ENCODE assay signal across 19 mouse cellular contexts in the genomic region with DNA sequence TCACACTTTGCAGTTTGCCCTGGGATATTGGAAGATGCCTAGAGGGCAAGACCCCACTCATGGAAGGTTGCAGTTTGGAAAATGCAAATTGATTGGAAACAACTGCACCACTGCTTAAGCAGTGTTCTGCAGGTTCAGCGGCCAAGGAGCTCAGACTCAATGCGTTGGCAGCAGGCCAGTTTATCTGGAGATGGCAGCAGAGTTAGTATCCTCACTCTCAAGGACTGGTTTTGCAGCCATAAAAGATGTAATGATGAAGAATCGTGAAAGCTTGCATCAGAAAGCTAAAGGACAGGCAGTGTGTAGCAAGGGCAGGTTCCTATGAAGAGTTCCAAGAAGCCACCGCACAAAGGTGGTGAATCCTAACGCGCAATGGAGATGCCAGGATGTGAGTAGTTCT. TPM values are rescaled to one million over a fixed set of nuclear protein-coding genes. Genes with fewer than 3 reads are reported as not detected.
DNase-seq lines count a peak whose midpoint lies in the region; ATAC-seq and TF ChIP-seq lines count a peak whose summit lies in the region.
"Had no signal": no experiment of that assay in that cellular context is flagged by ENCODE, and none has a peak within 500 bp of the region (broad histone marks: within the 10 kb centered on the region; RNA-seq: fewer than 3 reads in every experiment).

No protein-coding gene starts in this region.

- no peak for TF ChIP-seq CTCF in lung, embryonic 14.5 days (IDR thresholded peaks at IDR 0.05; ENCODE audit: low read depth)

- no peak overlapping the region for H3K4me2 ChIP-seq in embryonic facial prominence, embryonic 14.5 days (ENCODE audit: low read depth, low read length)
- no peak overlapping the region for H3K4me2 ChIP-seq in lung, embryonic 14.5 days
- H3K4me2 ChIP-seq: embryonic facial prominence, embryonic 15.5 days; midbrain, embryonic 12.5 days; neural tube, embryonic 12.5 days had no signal

- H3K4me1 ChIP-seq in embryonic facial prominence, embryonic 14.5 days (ENCODE audit: control insufficient read depth, insufficient read depth, low read length) = no peaks in the 10 kb centered on the region
- H3K4me1 ChIP-seq in embryonic facial prominence, embryonic 10.5 days = no peaks in the 10 kb centered on the region
- no peaks in the 10 kb centered on the region for H3K4me1 ChIP-seq in lung, embryonic 14.5 days (ENCODE audit: insufficient read depth)
- H3K4me1 ChIP-seq: embryonic facial prominence, embryonic 15.5 days; heart, embryonic 10.5 days; midbrain, embryonic 12.5 days; neural tube, embryonic 12.5 days had no signal

- 80% methylated on average over 6 of the region's 6 CpGs for WGBS in embryonic facial prominence, embryonic 14.5 days
- WGBS in embryonic facial prominence, embryonic 10.5 days = 89% methylated on average over 6 of the region's 6 CpGs
- WGBS in lung, embryonic 14.5 days = 79% methylated on average over 6 of the region's 6 CpGs

- H3K27ac ChIP-seq in embryonic facial prominence, embryonic 14.5 days (replicated peaks; ENCODE audit: low read depth, low read length) = no peak overlapping the region
- no peak overlapping the region for H3K27ac ChIP-seq in embryonic facial prominence, embryonic 10.5 days (replicated peaks)
- no peak overlapping the region for H3K27ac ChIP-seq in lung, embryonic 14.5 days (ENCODE audit: low read depth)
- H3K27ac ChIP-seq: embryonic facial prominence, embryonic 15.5 days; heart, embryonic 10.5 days; liver, embryonic 14.5 days; midbrain, embryonic 12.5 days; neural tube, embryonic 12.5 days had no signal

- H3K4me3 ChIP-seq in embryonic facial prominence, embryonic 14.5 days (ENCODE audit: low read depth, low read length) = no peak overlapping the region
- H3K4me3 ChIP-seq in embryonic facial prominence, embryonic 10.5 days = no peak overlapping the region
- no peak overlapping the region for H3K4me3 ChIP-seq in lung, embryonic 14.5 days (ENCODE audit: low read depth, low read length)
- H3K4me3 ChIP-seq: embryonic facial prominence, embryonic 15.5 days; heart, embryonic 10.5 days; midbrain, embryonic 12.5 days; neural tube, embryonic 12.5 days had no signal

- no peaks in the 10 kb centered on the region for H3K9me3 ChIP-seq in embryonic facial prominence, embryonic 14.5 days (ENCODE audit: control insufficient read depth, low read length)
- no peaks in the 10 kb centered on the region for H3K9me3 ChIP-seq in embryonic facial prominence, embryonic 10.5 days
- H3K9me3 ChIP-seq in lung, embryonic 14.5 days (ENCODE audit: low read depth, low read length) = no peaks in the 10 kb centered on the region
- H3K9me3 ChIP-seq: embryonic facial prominence, embryonic 15.5 days; heart, embryonic 10.5 days; midbrain, embryonic 12.5 days; neural tube, embryonic 12.5 days had no signal

- H3K27me3 ChIP-seq in embryonic facial prominence, embryonic 14.5 days (replicated peaks; ENCODE audit: control insufficient read depth, insufficient read depth, low read length) = no peaks in the 10 kb centered on the region
- no peaks in the 10 kb centered on the region for H3K27me3 ChIP-seq in embryonic facial prominence, embryonic 10.5 days (replicated peaks; ENCODE audit: low read depth, poor library complexity, severe bottlenecking)
- H3K27me3 ChIP-seq in lung, embryonic 14.5 days (ENCODE audit: insufficient read depth, low read length) = no peaks in the 10 kb centered on the region
- H3K27me3 ChIP-seq: embryonic facial prominence, embryonic 15.5 days; midbrain, embryonic 12.5 days; neural tube, embryonic 12.5 days had no signal

- no peaks in the 10 kb centered on the region for H3K36me3 ChIP-seq in embryonic facial prominence, embryonic 14.5 days (ENCODE audit: control insufficient read depth, insufficient read depth, low read length)
- no peaks in the 10 kb centered on the region for H3K36me3 ChIP-seq in embryonic facial prominence, embryonic 10.5 days (replicated peaks)
- H3K36me3 ChIP-seq in lung, embryonic 14.5 days (ENCODE audit: insufficient read depth) = no peaks in the 10 kb centered on the region
- H3K36me3 ChIP-seq: embryonic facial prominence, embryonic 15.5 days; heart, embryonic 10.5 days had no signal

- no peak overlapping the region for H3K9ac ChIP-seq in embryonic facial prominence, embryonic 14.5 days (ENCODE audit: low read depth, low read length)
- H3K9ac ChIP-seq in lung, embryonic 14.5 days = no peak overlapping the region
- H3K9ac ChIP-seq: embryonic facial prominence, embryonic 15.5 days; liver, embryonic 14.5 days; midbrain, embryonic 12.5 days; neural tube, embryonic 12.5 days had no signal

- peak; percentile 36 for DNase-seq in embryonic facial prominence, embryonic 14.5 days (ENCODE audit: low spot score)
- DNase-seq in embryonic facial prominence, embryonic 10.5 days (ENCODE audit: low spot score) = no peak
- DNase-seq in lung, embryonic 14.5 days = peak; percentile 63
- DNase-seq in lung, adult 18-20 months = no peak
- peak; percentile 17 for DNase-seq in NIH3T3 (ENCODE audit: low read depth)
- DNase-seq in brain, adult 2 months (ENCODE audit: low read depth, low spot score) = peak; percentile 30
- no peak for DNase-seq in yolk sac, embryonic 10.5 days (ENCODE audit: low spot score)
- DNase-seq: cerebellum, adult 8-10 months; heart, postnatal 10 days; kidney, adult 9 months; spleen, adult 18-20 months; thymus, adult 18-20 months; thymus, postnatal 4 days had no signal

- no peak for ATAC-seq in embryonic facial prominence, embryonic 14.5 days (ENCODE audit: low read depth)
- ATAC-seq in lung, embryonic 14.5 days (ENCODE audit: insufficient read depth) = no peak
- ATAC-seq: lung, postnatal 0 days had no signal

RNA-seq across cellular contexts. Expression of a gene that starts 25.1 kb away (rescaled TPM):
- polyA plus RNA-seq in embryonic facial prominence, embryonic 14.5 days (2014; fragmentation: Nextera tagmentation; extraction: Ambion mirVana) = 1.5 and 2.6 TPM in 2 replicates
- 0.83 and 1.5 TPM in 2 replicates for polyA plus RNA-seq in embryonic facial prominence, embryonic 10.5 days (2016; fragmentation: Nextera tagmentation; extraction: Ambion mirVana)
- 0.67 and 2.0 TPM in 2 replicates for polyA plus RNA-seq in lung, embryonic 14.5 days (2014; fragmentation: Nextera tagmentation; extraction: Ambion mirVana)

RNA-seq across cellular contexts. Expression of a gene that starts 25.4 kb away (rescaled TPM):
- 20.7 and 24.0 TPM in 2 replicates for polyA plus RNA-seq in embryonic facial prominence, embryonic 14.5 days (2014; fragmentation: Nextera tagmentation; extraction: Ambion mirVana)
- 34.6 and 36.0 TPM in 2 replicates for polyA plus RNA-seq in embryonic facial prominence, embryonic 10.5 days (2016; fragmentation: Nextera tagmentation; extraction: Ambion mirVana)
- polyA plus RNA-seq in lung, embryonic 14.5 days (2014; fragmentation: Nextera tagmentation; extraction: Ambion mirVana) = 28.1 and 29.7 TPM in 2 replicates

RNA-seq across cellular contexts. Expression of a gene that starts 48.5 kb away (rescaled TPM):
- 59.7 and 65.8 TPM in 2 replicates for polyA plus RNA-seq in embryonic facial prominence, embryonic 14.5 days (2014; fragmentation: Nextera tagmentation; extraction: Ambion mirVana)
- 58.9 and 65.5 TPM in 2 replicates for polyA plus RNA-seq in embryonic facial prominence, embryonic 10.5 days (2016; fragmentation: Nextera tagmentation; extraction: Ambion mirVana)
- 60.4 and 64.1 TPM in 2 replicates for polyA plus RNA-seq in lung, embryonic 14.5 days (2014; fragmentation: Nextera tagmentation; extraction: Ambion mirVana)

RNA-seq across cellular contexts. Expression of a gene that starts 53.9 kb away (rescaled TPM):
- 78.8 and 82.8 TPM in 2 replicates for polyA plus RNA-seq in embryonic facial prominence, embryonic 14.5 days (2014; fragmentation: Nextera tagmentation; extraction: Ambion mirVana)
- 117 and 118 TPM in 2 replicates for polyA plus RNA-seq in embryonic facial prominence, embryonic 10.5 days (2016; fragmentation: Nextera tagmentation; extraction: Ambion mirVana)
- 89.1 and 93.1 TPM in 2 replicates for polyA plus RNA-seq in lung, embryonic 14.5 days (2014; fragmentation: Nextera tagmentation; extraction: Ambion mirVana)

Comparison
In these comparisons a context has a peak if more than half of its experiments do, and no peak if none do; other contexts are left out.
1. DNase-seq: peak in embryonic facial prominence, embryonic 14.5 days (single experiment), lung, embryonic 14.5 days (single experiment), NIH3T3 (single experiment) and brain, adult 2 months (single experiment); none in embryonic facial prominence, embryonic 10.5 days (single experiment), lung, adult 18-20 months (0 of 2) and yolk sac, embryonic 10.5 days (single experiment).